Mouse (Mus musculus) C3H10T1/2 (cell line): Measurements from ENCODE around the gene Tor1aip2. TPM values are rescaled to one million over a fixed set of nuclear protein-coding genes. Genes with fewer than 3 reads are reported as not detected.

Source experiments
- polyA plus RNA-seq, 2 experiments: library from polyadenylated mRNA; unstranded; fragments of >200 nt; fragmentation: generic; extraction: Trizol; gene quantifications; one replicate each; pipeline ENCODE4 v1.2.1; 2012; ENCODE audit warnings: missing spikeins in 2 of 2

The Tor1aip2 gene
- 10 to 100 TPM in 1 of 2 experiments, 1 to 10 TPM in 1; 5.6 to 26.4 TPM for polyA plus RNA-seq

GRCm38 (mm10) chr1:156035269-156035929 is at the start of gene Tor1aip2:
Tor1aip2 (plus strand) TSS chr1:156035403.

GRCm38 (mm10) chr1:156035930-156036737 is 931 bp downstream of the Tor1aip2 start, which contains the start of gene Tor1aip1:
Tor1aip1 (minus strand) TSS chr1:156036480.

Other genes with a start within 250 kb of the Tor1aip2 start
- 10 to 100 TPM; 28.9 to 73.0 TPM for gene Qsox1, start 222.5 kb upstream of the Tor1aip2 start, polyA plus RNA-seq
- gene Cep350, start 62.1 kb upstream of the Tor1aip2 start, polyA plus RNA-seq = 1 to 10 TPM in 1 of 2 experiments, under 1 TPM in 1; 0.21 to 1.8 TPM
- gene Tor1aip1, start 1.1 kb downstream of the Tor1aip2 start, polyA plus RNA-seq = 10 to 100 TPM in 1 of 2 experiments, 1 to 10 TPM in 1; 5.8 to 27.6 TPM
- under 1 TPM in 1 of 2 experiments, not detected in 1; 0.01 TPM for gene Fam163a, start 169.6 kb downstream of the Tor1aip2 start, polyA plus RNA-seq